Mouse (Mus musculus): ENCODE results near the gene Batf. TPM values are rescaled to one million over a fixed set of nuclear protein-coding genes. Genes with fewer than 3 reads are reported as not detected.

The Batf gene
- polyA plus RNA-seq (2014; fragmentation: Nextera tagmentation; extraction: Ambion mirVana): 1.3 and 1.5 TPM in 2 replicates

GRCm38 (mm10) chr12:85686466-85687216, at the start of gene Batf:
TSS of gene Batf (plus strand) at chr12:85686669.
- no peak within 1 kb of the TSS for H3K4me3 ChIP-seq (ENCODE audit: low read depth, low read length)
- H3K4me1 ChIP-seq (replicated peaks; ENCODE audit: control insufficient read depth, insufficient read depth, low read length): no peaks in the 10 kb centered on the region
- no peak for DNase-seq (ENCODE audit: low spot score)
- WGBS: 51% methylated on average over 22 of the region's 22 CpGs
- H3K4me2 ChIP-seq (ENCODE audit: low read depth, low read length, severe bottlenecking): no peak within 1 kb of the TSS
- no peaks in the 10 kb centered on the region for H3K36me3 ChIP-seq (ENCODE audit: control insufficient read depth, insufficient read depth, low read length)
- H3K27me3 ChIP-seq (ENCODE audit: control insufficient read depth, insufficient read depth, low read length): no peaks in the 10 kb centered on the region
- no peaks in the 10 kb centered on the region for H3K9me3 ChIP-seq (ENCODE audit: control insufficient read depth, low read length)
- no peak for ATAC-seq (replicated peaks; ENCODE audit: low FRiP score)
- H3K27ac ChIP-seq (ENCODE audit: low read depth, low read length): no peak within 1 kb of the TSS
- no peak within 1 kb of the TSS for H3K9ac ChIP-seq (ENCODE audit: low read length)

GRCm38 (mm10) chr12:85637932-85638331, 48.5 kb upstream of the Batf start:
- H3K9ac ChIP-seq (ENCODE audit: low read length): no peak overlapping the region
- H3K4me3 ChIP-seq (ENCODE audit: low read depth, low read length): no peak overlapping the region
- no peaks in the 10 kb centered on the region for H3K9me3 ChIP-seq (ENCODE audit: control insufficient read depth, low read length)
- H3K4me1 ChIP-seq (replicated peaks; ENCODE audit: control insufficient read depth, insufficient read depth, low read length): no peaks in the 10 kb centered on the region
- DNase-seq (ENCODE audit: low spot score): no peak
- ATAC-seq (replicated peaks; ENCODE audit: low FRiP score): no peak
- no peak overlapping the region for H3K27ac ChIP-seq (ENCODE audit: low read depth, low read length)
- no peak overlapping the region for H3K4me2 ChIP-seq (ENCODE audit: low read depth, low read length, severe bottlenecking)
- 83% methylated on average over 9 of the region's 9 CpGs for WGBS
- H3K27me3 ChIP-seq (ENCODE audit: control insufficient read depth, insufficient read depth, low read length): no peaks in the 10 kb centered on the region
- H3K36me3 ChIP-seq (ENCODE audit: control insufficient read depth, insufficient read depth, low read length): no peaks in the 10 kb centered on the region

- H3K4me2 ChIP-seq (ENCODE audit: low read depth, low read length, severe bottlenecking): no peak overlapping the region
- 75% methylated on average over 20 of the region's 20 CpGs for WGBS
- H3K27me3 ChIP-seq (ENCODE audit: control insufficient read depth, insufficient read depth, low read length): no peaks in the 10 kb centered on the region
- no peak overlapping the region for H3K27ac ChIP-seq (ENCODE audit: low read depth, low read length)
- no peaks in the 10 kb centered on the region for H3K9me3 ChIP-seq (ENCODE audit: control insufficient read depth, low read length)
- ATAC-seq (replicated peaks; ENCODE audit: low FRiP score) (no peak), DNase-seq (ENCODE audit: low spot score) (no peak)
- H3K36me3 ChIP-seq (ENCODE audit: control insufficient read depth, insufficient read depth, low read length): no peaks in the 10 kb centered on the region
- H3K4me1 ChIP-seq (replicated peaks; ENCODE audit: control insufficient read depth, insufficient read depth, low read length): no peaks in the 10 kb centered on the region
- H3K9ac ChIP-seq (ENCODE audit: low read length): no peak overlapping the region
- H3K4me3 ChIP-seq (ENCODE audit: low read depth, low read length): no peak overlapping the region
Measured at GRCm38 (mm10) chr12:85638541-85639325, 47.7 kb upstream of the Batf start.

- DNase-seq (ENCODE audit: low spot score): no peak
- Histone ChIP-seq H3K4me2 (ENCODE audit: low read depth, low read length, severe bottlenecking) (no peak overlapping the region), H3K9me3 (ENCODE audit: control insufficient read depth, low read length) (no peaks in the 10 kb centered on the region), H3K4me3 (ENCODE audit: low read depth, low read length) (no peak overlapping the region), H3K4me1 (replicated peaks; ENCODE audit: control insufficient read depth, insufficient read depth, low read length) (no peaks in the 10 kb centered on the region), H3K27me3 (ENCODE audit: control insufficient read depth, insufficient read depth, low read length) (no peaks in the 10 kb centered on the region), H3K36me3 (ENCODE audit: control insufficient read depth, insufficient read depth, low read length) (no peaks in the 10 kb centered on the region), H3K27ac (ENCODE audit: low read depth, low read length) (no peak overlapping the region), H3K9ac (ENCODE audit: low read length) (no peak overlapping the region)
- 90% methylated on average over 12 of the region's 12 CpGs for WGBS
- ATAC-seq (replicated peaks; ENCODE audit: low FRiP score): no peak
Measured at GRCm38 (mm10) chr12:85639326-85640008, 47.0 kb upstream of the Batf start.

- Histone ChIP-seq H3K36me3 (ENCODE audit: control insufficient read depth, insufficient read depth, low read length) (no peaks in the 10 kb centered on the region), H3K4me1 (replicated peaks; ENCODE audit: control insufficient read depth, insufficient read depth, low read length) (no peaks in the 10 kb centered on the region), H3K9me3 (ENCODE audit: control insufficient read depth, low read length) (no peaks in the 10 kb centered on the region), H3K27ac (ENCODE audit: low read depth, low read length) (no peak overlapping the region), H3K9ac (ENCODE audit: low read length) (no peak overlapping the region), H3K4me3 (ENCODE audit: low read depth, low read length) (no peak overlapping the region), H3K4me2 (ENCODE audit: low read depth, low read length, severe bottlenecking) (no peak overlapping the region), H3K27me3 (ENCODE audit: control insufficient read depth, insufficient read depth, low read length) (no peaks in the 10 kb centered on the region)
- ATAC-seq (replicated peaks; ENCODE audit: low FRiP score) (no peak), DNase-seq (ENCODE audit: low spot score) (no peak)
- 87% methylated on average over 10 of the region's 10 CpGs for WGBS
Measured at GRCm38 (mm10) chr12:85640852-85641563, 45.5 kb upstream of the Batf start.

DNA sequence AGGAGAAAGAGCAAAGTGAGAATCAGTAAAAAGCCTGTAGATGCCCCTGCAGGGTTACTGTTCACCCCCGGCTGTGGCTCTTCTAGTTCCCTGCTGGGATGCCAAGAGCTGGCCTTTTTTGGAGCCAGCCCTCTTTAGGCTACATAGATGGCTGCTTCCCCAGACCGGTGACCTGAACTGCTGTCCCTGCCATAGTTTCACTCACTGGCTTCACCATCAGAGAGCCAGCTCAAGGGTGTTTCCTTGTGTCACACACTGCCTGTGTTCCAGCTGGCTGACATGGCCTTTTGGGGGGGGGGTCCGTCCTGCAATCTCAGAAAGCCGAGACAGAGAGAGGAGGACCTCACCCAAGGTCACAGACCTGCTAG, 44.9 kb upstream of the Batf start:
- no peak overlapping the region for H3K27ac ChIP-seq (ENCODE audit: low read depth, low read length)
- H3K27me3 ChIP-seq (ENCODE audit: control insufficient read depth, insufficient read depth, low read length): no peaks in the 10 kb centered on the region
- H3K9me3 ChIP-seq (ENCODE audit: control insufficient read depth, low read length): no peaks in the 10 kb centered on the region
- ATAC-seq (replicated peaks; ENCODE audit: low FRiP score): no peak
- no peak overlapping the region for H3K4me2 ChIP-seq (ENCODE audit: low read depth, low read length, severe bottlenecking)
- no peak overlapping the region for H3K4me3 ChIP-seq (ENCODE audit: low read depth, low read length)
- WGBS: 49% methylated on average over 4 of the region's 4 CpGs
- no peaks in the 10 kb centered on the region for H3K4me1 ChIP-seq (replicated peaks; ENCODE audit: control insufficient read depth, insufficient read depth, low read length)
- no peak overlapping the region for H3K9ac ChIP-seq (ENCODE audit: low read length)
- no peak for DNase-seq (ENCODE audit: low spot score)
- H3K36me3 ChIP-seq (ENCODE audit: control insufficient read depth, insufficient read depth, low read length): no peaks in the 10 kb centered on the region

DNA sequence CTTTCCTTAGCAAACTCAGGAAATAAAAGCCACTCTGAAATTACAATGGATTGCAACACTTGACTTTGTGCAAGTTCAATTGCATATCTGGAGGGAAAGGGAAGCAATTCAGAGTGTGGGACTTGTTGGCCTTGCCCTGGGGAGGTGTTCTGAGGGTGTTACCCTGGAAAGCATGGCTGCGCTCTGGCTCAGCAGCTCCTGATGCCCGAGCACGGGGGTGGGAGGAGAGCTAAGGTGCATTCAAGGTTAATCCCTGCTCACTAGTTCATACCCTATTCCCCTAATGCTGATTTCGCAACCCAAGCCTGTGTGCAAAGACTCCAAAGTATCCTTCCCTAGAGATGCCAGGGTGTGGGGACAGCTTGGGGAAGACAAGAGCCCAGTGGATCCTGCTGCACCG, 42.7 kb upstream of the Batf start:
- Histone ChIP-seq H3K4me3 (ENCODE audit: low read depth, low read length) (no peak overlapping the region), H3K36me3 (ENCODE audit: control insufficient read depth, insufficient read depth, low read length) (no peaks in the 10 kb centered on the region), H3K27me3 (ENCODE audit: control insufficient read depth, insufficient read depth, low read length) (no peaks in the 10 kb centered on the region), H3K9me3 (ENCODE audit: control insufficient read depth, low read length) (no peaks in the 10 kb centered on the region), H3K4me2 (ENCODE audit: low read depth, low read length, severe bottlenecking) (no peak overlapping the region), H3K9ac (ENCODE audit: low read length) (no peak overlapping the region), H3K4me1 (replicated peaks; ENCODE audit: control insufficient read depth, insufficient read depth, low read length) (no peaks in the 10 kb centered on the region), H3K27ac (ENCODE audit: low read depth, low read length) (no peak overlapping the region)
- ATAC-seq (replicated peaks; ENCODE audit: low FRiP score): no peak
- no peak for DNase-seq (ENCODE audit: low spot score)
- WGBS: 73% methylated on average over 5 of the region's 5 CpGs

- Histone ChIP-seq H3K27ac (ENCODE audit: low read depth, low read length) (no peak overlapping the region), H3K4me3 (ENCODE audit: low read depth, low read length) (no peak overlapping the region), H3K4me2 (ENCODE audit: low read depth, low read length, severe bottlenecking) (no peak overlapping the region), H3K27me3 (ENCODE audit: control insufficient read depth, insufficient read depth, low read length) (no peaks in the 10 kb centered on the region), H3K4me1 (replicated peaks; ENCODE audit: control insufficient read depth, insufficient read depth, low read length) (no peaks in the 10 kb centered on the region), H3K9ac (ENCODE audit: low read length) (no peak overlapping the region), H3K36me3 (ENCODE audit: control insufficient read depth, insufficient read depth, low read length) (no peaks in the 10 kb centered on the region), H3K9me3 (ENCODE audit: control insufficient read depth, low read length) (no peaks in the 10 kb centered on the region)
- ATAC-seq (replicated peaks; ENCODE audit: low FRiP score) (no peak), DNase-seq (ENCODE audit: low spot score) (no peak)
- WGBS: 94% methylated on average over 4 of the region's 4 CpGs
Measured at GRCm38 (mm10) chr12:85645664-85646063, 40.8 kb upstream of the Batf start.
